Mouse (Mus musculus) cerebellum, adult 2 months (tissue): Measurements from ENCODE around the gene Cltc.

Experiments
- CTCF ChIP-seq: fragments of 200-500 bp; IDR thresholded peaks from 2 replicates; pipeline ENCODE4 v1.5.1; 2011; ENCODE audit warnings: low read depth, mild to moderate bottlenecking, control low read depth, low read length, moderate library complexity, borderline replicate concordance; ENCODE audit not compliant: insufficient read depth
- POLR2A ChIP-seq: fragments of 200-500 bp; IDR thresholded peaks from 2 replicates; pipeline ENCODE4 v1.6.1; 2011; ENCODE audit warnings: low read length, control low read depth, borderline replicate concordance; ENCODE audit not compliant: insufficient read depth

GRCm38 (mm10) chr11:86691482-86691881 lies 65.9 kb downstream of the Cltc start:
- no peak for TF ChIP-seq POLR2A
- no peak for TF ChIP-seq CTCF
